Mouse (Mus musculus): Measurements from ENCODE around the gene Tnfsf13.

Tnfsf13 gene

DNA sequence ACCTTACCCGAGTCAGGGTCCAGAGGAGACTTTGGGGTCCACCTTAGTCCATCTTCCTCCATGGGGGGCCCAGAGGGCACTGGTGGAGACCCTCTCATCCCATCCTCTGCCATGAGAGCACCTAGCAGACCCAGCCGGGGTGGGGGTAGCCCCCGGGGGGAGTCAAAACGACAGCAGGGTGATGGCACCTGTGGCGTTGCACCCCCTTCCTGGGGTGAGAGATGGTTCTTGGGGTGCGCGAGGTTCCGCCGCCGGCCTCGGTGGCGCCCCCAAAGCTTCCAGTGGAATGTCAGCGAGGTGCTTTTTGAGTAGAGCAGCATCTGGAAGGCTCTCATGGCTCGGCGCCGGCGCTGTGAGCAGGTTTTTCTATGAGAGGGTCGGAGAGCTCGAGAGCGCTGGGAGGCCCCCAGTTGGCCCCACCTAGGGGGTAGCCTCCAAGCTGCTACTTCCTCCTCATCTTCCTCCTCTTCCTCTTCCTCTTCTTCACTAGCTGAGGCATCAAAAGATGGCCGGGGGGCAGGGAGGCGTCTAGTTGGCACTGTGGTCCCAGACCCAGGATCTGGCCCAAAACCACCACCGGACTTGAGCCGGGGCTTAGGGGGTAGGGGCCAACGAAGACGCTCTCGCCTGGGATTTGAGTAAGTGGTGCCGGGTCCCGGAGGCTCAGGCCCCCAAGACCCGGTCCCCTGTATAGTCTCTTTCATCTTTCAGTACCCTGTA, 5.3 kb downstream of the Tnfsf13 start:
- DNase-seq = no peak

DNA sequence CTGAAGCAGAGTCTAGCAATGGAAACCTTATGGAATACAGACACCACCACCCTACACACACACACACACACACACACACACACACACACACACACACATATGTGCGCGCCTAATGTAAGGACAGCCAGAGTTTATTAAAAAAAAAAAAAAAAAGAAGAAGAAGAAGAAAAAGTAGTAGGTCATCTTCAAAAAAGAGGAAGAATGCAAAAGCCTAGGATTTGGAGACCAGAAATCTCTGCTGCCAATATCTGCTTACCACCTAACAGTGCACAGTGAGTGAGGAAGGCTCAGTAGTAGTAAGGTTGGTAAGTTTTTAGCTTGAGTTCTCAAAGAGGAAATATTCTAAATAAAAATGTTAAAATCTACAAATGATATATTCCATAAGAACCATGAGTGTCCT, 6.4 kb downstream of the Tnfsf13 start:
- no peak for DNase-seq

DNA sequence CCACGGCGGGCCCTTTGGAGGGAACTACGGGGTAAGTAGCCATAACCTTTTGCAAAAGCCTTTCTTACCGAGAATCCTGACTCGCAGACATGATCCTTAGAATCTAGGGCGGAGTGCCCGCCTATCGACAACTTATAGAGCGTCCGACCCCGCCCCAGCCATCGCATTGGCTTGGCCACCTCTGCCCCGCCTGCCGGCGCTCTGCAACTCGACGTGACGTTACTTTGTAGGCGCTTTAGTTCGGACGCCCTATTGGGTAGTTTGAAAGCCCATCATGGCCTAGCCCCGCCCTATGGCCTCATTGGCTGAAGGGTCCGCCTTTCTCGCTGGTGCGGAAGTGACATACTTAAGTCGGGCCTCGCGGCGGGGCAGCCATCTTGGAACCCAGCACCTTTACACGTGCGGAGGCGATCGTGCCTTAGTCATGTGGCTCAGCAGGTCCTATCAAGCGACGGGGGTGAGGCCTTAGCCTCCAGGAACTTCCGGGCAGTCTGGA, 13.3 kb downstream of the Tnfsf13 start, which contains the start of gene Eif4a1:
Gene Eif4a1, minus strand, starts transcription at position 213 of the 496 bp plus-strand sequence.
- DNase-seq = peak; percentile 100

DNA sequence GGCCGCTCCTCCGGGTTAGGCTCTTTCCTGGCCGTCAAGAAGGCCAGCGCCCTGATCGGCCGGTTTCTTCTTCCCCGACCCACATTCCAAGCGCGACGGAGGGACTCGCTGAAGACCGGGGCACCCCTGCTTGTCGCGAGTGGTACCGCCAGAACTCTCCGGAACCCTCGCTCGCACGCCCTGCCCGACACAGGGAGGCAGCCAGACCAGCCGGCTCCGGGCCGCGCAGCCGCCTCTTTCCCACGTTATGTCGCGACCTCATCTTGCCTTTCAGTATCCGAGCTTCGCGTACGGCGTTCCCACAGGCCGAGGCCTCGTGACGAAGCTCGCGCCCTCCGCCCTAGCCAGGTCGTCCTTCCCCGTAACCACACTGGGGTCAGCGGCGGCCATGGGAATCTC, 13.9 kb downstream of the Tnfsf13 start:
- no peak for DNase-seq

DNA sequence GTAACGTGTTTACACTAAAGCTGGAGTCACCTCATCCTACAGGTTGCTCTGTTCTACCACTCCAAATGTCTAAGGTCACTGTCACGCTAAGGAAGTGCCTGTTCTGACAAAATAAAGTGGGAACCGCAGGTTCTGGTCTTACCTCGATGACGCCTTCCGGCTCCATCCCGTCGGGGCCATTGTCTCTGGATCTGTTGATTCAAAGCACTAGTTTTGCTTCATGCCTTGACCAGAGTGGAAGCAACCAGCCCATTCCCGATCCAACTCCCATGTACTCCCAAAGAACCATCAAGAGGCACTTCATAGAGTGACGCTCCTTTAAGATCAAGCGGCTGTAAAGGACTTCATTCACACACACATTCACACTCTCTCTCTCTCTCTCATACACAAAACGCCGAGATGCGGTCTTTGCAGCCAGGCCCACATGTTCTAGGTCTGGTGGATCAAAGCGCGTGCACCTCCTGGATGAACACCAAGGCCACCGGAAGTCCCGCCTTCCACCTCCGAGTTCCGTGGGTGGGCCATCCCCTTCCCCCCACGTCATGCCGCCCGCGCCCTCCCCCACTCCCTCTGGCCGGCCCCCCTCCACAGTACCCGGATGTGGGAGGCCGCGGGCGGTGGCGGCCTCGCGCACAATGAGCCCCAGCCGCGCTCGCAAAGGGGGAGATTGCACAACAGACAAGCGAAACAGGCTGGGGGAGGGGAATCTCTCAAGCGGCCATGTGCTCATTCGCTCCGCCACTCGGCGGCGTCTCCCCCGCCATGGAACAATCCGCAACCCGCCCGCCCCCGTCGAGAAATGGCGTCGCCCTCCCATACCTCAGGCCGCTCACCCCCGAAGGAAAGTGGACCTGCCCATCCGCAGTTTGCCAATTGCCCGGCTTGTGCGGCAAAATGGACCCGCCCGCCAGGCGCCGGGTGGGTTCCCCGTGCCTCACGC, 14.5 kb downstream of the Tnfsf13 start:
- peak; percentile 97 for DNase-seq

DNA sequence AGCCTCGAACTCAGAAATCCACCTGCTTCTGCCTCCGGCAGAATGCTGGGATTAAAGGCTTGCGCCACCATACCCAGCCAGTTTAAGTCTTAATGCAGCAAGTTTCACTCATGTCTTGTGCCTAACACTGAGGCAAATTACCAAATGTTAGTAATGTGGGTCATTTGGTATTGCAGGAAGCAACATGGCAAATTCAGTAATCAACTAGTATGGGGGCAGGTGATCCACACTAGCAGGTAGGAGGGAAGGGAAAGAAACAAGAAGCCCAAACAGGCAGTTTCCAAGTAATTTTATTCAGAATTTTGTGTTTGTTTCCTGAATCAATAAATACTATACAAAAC, 18.9 kb downstream of the Tnfsf13 start:
- no peak for DNase-seq

DNA sequence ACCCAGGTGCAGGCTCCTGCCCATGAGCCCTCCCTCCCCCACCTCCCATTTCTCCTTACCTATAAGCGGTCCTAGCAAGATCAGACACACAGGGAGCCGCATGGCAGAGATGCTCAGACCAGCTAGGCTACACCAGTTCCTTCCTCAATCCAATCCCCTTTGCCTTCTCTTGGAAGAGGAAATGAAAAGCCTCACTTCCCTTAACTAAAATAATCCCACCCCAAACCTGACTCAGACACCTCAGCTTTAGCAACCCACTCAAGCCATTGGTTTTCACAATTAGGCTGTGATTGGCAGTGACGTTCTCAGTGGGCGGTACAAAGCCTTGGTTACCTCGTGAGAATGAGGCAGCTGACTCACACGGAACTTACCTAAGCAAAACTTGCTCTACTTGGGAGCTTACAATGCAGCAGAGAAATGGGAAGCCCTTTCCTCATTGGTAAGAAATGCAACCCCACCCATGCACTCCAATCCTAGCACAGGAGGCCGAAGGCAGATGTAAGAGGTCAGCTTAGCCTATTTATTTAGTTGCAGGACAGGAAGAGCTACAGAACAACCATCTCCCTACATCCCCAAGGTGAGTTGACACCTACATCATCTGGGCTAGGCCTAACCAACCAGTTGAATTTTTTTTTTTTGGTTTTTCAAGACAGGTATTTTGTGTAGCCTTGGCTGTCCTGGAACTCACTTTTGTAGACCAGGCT, 19.5 kb downstream of the Tnfsf13 start, which contains the start of gene Cd68:
Gene Cd68, minus strand, starts transcription at position 193 of the 704 bp plus-strand sequence.
- DNase-seq = peak; percentile 71

DNA sequence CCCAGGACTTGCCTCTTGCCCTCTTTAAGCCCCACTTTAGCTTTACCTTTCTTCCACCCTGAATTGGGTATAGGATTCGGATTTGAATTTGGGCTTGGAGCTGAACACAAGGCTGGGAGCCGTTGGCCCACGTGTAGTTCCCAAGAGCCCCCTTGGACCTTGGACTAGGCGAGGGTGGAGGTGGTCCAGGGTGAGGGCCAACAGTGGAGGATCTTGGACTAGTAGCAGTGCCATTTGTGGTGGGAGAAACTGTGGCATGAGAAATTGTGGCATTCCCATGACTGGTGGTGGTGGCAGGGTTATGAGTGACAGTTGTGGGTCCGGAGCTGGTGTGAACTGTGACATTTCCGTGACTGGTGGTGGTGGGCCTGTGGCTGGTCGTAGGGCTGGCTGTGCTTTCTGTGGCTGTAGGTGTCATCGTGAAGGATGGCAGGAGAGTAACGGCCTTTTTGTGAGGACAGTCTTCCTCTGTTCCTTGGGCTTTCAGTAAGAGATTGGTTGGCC, 20.1 kb downstream of the Tnfsf13 start:
- no peak for DNase-seq

- no peak for DNase-seq
Measured at GRCm38 (mm10) chr11:69664841-69665240, 20.7 kb downstream of the Tnfsf13 start.

DNA sequence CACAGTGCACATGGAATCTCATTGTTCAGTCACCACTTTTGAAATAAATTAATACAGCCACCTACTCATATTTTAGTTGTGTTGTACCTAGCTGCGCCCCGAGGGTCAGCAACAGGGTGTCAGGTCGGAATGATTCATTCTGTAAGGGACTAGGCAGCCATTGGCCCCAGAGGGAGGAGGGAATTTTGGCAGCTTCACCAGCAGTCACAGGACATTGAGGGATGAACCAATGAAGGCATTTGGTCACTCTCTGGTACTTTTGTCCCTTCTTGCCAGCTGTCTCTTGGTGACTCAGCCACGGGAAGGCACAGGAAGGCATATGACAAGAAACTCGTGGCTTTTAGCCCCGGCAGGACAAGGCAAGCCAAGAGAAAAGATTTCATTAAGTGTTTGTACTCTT, 21.8 kb downstream of the Tnfsf13 start:
- peak; percentile 26 for DNase-seq

DNA sequence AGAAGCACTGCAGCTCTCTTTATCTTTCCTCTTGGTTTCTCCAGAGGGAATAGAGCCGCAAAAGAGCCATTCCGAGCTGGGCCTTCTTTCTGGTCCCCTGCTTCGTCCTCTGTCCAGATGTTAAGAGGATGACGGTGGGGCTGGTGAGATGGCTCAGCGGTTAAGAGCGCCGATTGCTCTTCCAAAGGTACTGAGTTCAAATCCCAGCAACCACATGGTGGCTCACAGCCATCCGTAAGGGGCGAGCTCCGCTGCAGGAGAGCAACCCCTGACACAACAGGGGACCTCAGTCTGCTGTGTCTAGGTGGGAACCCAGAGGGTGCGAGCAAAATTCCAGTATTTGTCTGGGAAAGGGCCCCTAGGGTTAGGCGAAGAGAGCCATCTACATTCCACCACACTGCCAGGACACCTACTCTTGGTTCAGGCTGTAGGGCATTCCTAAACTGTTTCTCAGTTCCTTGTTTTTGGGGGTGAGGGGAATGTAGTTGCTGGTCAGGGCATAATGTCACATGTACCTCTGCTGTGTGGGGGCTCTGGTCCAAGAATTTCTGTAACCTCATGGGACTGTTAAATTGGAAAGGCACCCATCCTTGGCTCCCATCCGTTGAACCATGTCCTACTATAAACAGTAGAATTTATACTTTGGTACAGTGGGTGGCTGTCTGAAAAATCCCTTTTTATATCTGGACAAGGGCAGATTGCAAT, 22.5 kb downstream of the Tnfsf13 start:
- DNase-seq = no peak

GRCm38 (mm10) chr11:69662213-69662966, 23.2 kb downstream of the Tnfsf13 start, which contains the start of gene Mpdu1:
Gene Mpdu1, minus strand, starts transcription at chr11:69662642.
- peak; percentile 98 for DNase-seq

DNA sequence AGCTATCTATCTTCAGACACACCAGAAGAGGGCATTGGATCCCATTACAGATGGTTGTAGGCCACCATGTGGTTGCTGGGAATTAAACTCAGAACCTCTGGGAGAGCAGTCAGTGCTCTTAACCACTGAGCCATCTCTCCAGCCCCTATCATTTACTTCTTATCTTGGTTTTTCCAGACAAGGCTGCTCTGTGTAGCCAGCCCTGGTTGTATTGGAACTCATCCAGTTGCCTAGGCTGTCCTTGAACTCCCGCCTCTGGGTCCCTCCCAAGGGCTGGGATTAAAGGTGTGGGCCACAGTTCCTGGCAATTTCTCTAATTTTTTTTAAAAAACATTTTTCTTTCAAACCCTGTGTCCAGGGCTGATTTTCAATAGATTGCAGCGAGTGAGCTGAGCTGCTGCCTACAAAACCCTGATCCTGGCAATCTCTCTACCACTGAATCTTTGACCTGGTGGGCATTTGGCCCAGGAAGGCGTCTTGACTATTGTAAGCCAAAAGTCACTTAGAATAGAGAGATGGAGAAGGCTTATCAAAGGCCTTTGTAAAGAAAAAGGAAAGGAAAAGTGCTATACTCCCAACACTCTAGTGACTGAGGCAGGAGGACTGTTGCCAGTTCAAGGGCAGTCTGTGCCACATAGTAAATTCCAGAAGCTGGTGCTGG, 24.2 kb downstream of the Tnfsf13 start:
- DNase-seq = peak; percentile 38

DNA sequence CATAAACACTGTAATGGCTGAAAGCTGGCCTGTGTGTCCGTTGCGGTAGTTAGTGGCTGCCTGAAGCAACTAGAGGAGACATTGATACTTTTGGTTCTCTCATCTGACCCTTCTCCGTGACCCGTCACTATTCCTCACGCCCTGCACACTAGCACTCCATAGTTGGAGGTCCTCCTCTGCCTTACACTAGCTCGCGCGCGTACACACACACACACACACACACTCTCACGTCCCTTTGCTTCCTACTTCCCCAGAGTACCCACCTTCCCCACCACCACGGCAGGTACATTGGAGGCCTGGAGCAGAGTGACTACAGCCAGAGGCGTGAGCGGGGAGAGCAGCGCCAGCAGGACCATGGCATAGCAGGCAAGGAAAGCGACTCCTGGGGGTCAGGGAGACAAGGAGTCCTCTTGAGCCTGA, 28.1 kb downstream of the Tnfsf13 start:
- no peak for DNase-seq

GRCm38 (mm10) chr11:69656617-69657461, 28.7 kb downstream of the Tnfsf13 start:
- peak; percentile 66 for DNase-seq

DNA sequence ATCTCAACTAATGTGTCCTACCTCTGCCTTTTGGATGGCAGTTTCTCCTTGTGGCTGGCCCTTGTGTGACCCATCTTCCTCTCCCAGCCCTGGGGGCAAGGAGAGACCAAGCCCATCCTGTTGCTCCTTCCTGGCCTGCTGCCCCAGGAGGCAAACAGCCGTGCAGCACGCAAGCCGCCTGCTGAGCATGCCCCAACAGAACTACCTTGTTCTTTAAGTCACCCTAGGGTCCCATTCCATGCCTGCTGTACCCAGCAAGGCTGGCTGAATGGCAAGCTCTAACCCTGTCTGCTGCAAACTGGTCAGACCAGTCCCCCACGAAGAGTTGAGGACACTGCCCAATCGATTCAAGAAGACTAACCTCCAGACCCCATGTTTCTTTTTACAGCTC, 29.5 kb downstream of the Tnfsf13 start:
- DNase-seq = no peak

GRCm38 (mm10) chr11:69655264-69656064, 30.1 kb downstream of the Tnfsf13 start, which contains the start of gene Sox15:
Gene Sox15, plus strand, starts transcription at chr11:69655314.
- DNase-seq = peak; percentile 82

DNA sequence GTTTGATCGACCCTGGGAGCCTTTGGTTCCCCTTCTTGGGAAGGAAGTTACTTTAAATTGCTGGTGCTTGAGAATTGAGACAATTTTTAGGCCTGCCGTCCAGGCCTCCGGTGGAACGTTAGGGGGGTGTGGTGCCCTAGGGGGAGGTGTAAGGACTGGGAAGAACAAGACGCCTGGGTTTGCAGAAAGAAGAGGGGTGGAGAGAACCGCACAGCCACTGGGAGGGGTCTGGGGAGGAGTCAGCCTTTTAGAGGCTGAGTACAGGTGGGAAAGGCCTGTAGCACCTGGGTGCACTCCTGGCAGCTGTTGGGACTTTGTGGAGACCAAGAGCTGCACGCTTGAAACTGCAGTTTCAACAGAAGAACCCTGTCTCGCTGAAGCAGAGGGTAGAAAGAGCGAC, 30.8 kb downstream of the Tnfsf13 start:
- DNase-seq = peak; percentile 35

- DNase-seq = no peak
Measured at GRCm38 (mm10) chr11:69653399-69653798, 32.2 kb downstream of the Tnfsf13 start.

All from lung, postnatal 10 days (tissue).